Mouse (Mus musculus): ENCODE measurements around the gene Kcnab3.

The Kcnab3 gene

DNA sequence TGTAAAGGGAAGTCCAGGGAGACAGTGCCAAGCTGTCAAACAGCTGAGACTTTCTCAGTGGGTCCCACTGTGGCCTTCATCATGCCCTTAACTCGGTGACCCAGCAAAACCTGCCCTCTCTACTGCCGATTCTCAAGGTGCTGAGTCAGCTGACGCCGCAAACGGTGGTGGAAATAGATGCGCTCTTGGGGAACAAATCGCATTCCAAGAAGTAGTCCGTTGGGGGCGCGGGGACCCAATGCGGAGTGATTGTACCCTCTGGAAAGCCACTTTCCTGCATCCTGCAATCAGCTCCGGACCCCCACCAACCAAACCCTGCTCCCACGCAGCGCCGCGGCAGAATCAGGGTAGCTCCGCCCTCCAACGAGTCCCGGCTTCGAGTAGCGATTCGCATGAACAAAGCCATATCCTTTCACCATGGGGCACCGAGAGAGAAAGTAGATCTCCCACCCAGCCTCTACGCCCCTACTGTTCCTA is 5.9 kb downstream of the Kcnab3 start:
- DNase-seq (ENCODE audit: low spot score in 2 of 2): peak; percentile 64 to 72

DNA sequence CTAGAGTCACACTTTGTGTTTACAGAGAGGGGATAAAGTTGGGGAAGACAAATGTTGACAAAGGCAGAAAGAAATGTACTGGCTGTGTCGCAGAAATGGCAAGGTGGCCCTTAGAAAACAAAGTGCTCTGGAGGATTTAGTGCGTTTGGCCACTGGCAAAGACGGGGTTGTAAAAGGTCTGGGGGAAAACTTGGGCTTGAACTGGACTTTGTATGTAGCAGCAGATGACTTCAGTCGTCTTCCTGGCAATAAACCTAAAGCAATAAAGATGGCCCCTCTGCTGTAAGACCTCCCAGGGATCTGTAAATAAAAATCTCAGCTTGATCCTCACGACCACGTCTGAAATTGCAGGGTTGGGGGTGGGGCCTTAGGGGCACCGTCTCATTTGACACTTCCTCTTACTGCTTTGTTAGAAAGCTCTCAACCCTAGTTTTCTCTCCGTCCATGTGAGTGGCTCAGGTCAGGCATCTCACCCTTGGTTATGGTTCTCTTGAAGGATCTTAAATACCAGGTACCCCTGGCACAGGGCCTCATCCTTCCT is 6.7 kb downstream of the Kcnab3 start:
- no peak for DNase-seq (ENCODE audit: low spot score in 2 of 2)

DNA sequence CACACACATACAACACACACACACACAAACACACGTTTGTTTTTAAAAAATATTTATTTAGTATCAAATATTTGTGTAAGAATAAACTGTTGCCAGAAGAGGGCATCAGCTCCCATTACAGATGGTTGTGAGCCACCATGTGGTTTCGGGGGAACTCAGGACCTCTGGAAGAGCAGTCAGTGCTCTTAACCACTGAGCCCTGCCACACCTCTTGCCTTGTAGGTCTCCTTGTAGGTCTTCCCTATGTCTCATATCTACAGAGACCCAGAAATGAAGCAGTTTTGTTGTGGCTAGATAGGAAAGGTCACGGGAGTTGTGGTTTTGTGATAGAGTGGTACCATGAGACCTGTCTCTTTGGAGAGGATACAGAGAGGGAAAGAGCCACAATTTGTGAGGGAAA is 7.9 kb downstream of the Kcnab3 start:
- no peak for DNase-seq (ENCODE audit: low spot score in 2 of 2)

DNA sequence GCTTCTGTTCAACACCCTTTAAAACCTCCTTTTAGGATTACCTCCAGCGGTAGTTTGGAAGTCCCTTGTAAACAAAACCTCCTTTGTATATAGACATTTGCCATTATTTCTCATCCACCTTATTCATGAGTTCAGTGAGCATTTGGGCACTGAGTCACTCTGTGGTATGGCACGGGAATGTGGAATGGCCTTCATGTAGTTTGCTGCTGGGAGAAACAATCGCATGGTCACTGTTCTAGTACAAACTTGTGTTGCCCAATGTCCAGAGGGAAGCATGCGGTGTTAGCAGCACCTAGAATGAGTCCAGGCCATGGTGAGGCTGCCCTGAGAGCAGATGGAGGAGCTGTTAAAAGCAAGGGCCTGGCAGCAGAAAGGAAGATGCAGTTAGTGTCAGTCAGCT is 8.7 kb downstream of the Kcnab3 start:
- DNase-seq (ENCODE audit: low spot score in 2 of 2): no peak

DNA sequence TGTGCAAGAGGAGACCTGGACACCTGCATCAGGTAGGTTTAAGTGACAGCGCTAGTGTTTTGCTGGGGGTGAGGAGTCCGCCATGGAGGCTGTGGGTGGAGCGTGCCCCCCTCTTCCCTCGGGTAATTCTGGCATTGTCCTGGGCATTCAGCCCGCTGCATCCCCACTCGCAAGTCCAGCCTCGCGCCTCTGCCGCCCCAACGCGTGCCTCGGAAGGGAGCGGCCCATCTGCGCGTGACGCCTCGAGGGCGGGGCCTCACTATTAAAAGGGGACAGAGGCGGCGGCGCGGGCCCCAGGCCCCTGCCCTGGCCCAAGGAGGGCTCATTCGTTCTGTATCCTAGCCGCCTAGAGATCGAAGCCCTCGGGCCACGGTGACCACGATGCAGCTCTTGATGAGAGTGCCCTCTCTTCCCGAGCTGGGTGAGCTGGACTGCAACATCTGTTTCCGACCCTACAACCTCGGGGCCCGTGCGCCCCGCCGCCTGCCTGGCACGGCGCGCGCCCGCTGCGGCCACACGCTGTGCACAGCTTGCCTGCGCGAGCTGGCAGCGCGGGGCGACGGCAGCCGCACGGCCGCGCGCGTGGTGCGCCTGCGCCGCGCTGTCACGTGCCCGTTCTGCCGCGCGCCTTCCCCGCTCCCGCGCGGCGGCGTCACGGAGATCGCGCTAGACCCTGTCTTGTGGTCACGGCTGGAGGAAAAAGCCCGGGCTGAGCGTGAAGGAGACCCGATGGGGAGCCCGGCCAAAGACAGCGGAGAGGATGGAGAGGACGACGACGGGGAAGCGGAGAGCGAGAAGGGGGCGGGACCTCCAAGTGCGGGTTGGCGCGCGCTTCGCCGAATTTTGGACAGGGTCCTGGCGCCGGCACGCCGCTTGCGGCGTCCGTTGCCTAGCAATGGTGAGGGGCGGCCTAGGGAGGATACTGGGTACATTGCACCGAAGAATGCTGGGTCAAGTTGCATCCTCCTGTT is 14.4 kb downstream of the Kcnab3 start, which contains the start of gene Rnf227:
Gene Rnf227 (plus strand): TSS at position 301 of the 971 bp plus-strand sequence.
- DNase-seq (ENCODE audit: low spot score in 2 of 2): peak; percentile 49 to 54

DNA sequence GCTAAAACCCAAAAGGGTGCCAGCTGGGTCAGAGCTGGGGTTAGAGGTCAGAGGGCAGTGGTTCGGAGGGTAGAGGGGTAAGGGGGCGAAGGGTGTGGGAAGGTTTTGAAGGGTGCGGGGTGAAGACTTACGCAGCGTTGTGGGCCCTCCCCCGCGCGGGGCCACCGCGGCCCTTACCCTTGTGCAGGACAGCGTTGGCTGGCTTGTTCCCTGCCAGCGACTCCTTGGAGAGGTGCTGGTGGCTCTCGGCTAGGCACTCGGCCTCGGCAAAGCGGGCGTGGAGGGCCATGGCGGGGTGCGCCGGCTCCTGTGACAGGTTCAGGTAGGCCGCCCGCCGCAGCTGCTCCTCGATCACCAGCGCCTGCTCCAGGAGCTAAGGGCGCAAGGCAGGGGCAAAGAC is 20.4 kb downstream of the Kcnab3 start:
- no peak for DNase-seq (ENCODE audit: low spot score in 2 of 2)

DNA sequence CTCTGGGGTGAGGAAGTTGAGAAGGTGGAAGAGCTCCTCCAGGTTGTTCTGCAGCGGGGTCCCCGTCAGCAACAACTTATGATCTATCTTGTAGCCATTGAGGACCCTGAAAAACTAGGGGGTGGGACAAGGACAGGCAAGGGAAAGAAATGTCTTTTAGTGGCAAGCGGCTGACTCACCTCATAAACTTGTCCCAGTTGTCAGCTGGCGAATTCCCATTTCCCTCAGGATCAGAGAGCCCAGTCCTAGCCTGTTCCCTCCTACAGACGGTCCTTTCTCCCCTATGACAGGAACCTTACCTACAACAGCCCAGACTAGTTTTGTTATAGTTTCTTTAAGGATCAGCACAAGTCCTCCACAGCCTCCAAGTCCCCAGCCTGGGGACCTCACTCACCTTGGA is 30.5 kb downstream of the Kcnab3 start:
- DNase-seq (ENCODE audit: low spot score in 2 of 2): no peak

DNA sequence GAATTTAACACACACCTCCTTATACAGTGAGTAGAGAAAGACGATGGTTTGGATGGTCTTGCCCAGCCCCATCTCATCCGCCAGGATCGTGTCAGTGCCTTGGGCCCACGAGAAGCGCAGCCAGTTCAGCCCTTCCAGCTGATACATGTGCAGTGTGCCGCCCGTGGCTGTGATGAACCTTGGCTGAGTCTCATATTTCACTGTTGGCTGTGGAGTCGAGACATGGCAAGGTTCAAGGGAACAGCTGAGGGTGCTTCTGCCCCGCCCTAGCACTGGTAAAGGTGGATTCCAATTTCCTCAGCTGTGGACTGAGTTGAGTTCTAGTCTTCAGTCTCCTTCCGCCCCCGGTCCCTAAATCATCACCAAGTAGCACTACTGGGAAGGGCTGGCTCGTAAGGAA is 31.6 kb downstream of the Kcnab3 start:
- DNase-seq (ENCODE audit: low spot score in 2 of 2): no peak

DNA sequence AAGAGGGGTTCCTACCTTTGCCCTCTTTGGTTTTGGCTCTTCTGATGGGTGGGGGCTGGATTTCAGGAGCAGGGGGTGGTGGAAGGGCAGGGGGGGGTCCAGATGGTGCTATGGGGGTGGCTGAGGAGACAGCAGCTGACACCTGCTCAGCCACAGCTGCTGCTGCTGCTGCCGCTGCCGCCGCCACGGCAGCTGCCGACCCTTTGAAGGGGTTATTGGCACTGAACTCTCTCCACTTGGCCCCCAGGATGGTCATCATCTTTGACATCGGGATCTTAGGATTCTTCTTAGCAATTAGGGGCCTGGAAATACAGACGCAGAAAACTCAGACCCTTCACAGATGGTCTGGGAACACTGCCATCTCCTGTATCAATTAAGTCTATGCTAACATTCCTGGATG is 36.0 kb downstream of the Kcnab3 start:
- no peak for DNase-seq (ENCODE audit: low spot score in 2 of 2)

DNA sequence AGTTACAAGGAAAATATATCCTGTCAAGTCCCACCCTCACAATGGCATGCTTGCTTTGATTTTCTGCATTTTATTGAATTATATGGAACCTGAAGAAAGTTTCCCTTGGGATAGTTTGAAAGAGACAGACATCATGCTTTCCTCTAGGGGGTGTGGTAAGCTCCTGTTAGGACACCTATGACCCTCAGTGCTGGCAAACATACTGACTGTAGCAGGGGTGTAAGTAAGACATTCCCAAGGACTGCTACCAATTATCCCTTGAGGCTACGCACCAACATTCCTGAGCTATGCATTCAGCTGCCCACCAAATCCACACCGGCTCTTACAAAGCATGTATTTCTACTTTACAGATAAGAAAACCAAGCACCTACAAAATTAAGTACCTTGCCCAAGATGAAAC is 36.4 kb downstream of the Kcnab3 start:
- no peak for DNase-seq (ENCODE audit: low spot score in 2 of 2)

DNA sequence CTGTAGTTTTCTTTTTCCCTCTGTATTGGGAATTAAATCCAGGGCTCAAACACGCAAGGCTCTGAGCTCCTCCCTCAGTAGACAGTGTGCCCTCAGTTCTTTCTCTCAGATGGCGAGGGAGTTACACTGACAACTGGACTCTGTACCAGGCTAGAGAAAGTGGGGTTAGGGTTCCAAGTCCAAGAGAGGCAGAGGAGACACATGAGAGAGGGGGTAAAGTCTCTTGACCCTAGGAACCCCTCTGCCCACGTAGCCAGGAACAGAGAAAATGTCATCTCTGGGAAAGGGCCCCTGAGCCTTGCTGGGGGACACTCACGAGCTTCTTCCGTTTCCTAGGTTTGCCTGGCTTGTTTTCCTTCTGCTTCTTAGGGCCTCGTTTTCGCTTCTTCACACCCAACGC is 38.3 kb downstream of the Kcnab3 start:
- no peak for DNase-seq (ENCODE audit: low spot score in 2 of 2)

DNA sequence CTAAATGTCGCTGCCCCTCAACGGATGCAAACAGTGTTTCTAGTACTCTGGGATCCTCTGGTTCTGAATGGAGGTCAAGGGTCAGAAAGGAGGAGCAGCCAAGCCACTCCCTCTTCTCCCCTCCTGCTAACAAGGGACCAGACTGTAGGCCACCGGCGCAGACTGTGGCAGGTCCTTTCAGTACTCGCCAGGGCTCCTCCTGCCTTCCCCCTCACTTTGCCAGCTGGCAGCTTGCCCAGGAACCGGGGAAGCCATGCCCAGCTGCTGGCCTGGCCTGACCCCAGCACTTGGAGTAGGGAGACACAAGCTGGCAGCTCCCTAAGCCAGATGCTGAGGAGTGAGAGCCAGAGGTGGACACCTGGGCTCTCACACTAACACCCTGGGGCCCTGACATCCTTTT is 38.9 kb downstream of the Kcnab3 start:
- DNase-seq (ENCODE audit: low spot score in 2 of 2): peak; percentile 93 to 94

DNA sequence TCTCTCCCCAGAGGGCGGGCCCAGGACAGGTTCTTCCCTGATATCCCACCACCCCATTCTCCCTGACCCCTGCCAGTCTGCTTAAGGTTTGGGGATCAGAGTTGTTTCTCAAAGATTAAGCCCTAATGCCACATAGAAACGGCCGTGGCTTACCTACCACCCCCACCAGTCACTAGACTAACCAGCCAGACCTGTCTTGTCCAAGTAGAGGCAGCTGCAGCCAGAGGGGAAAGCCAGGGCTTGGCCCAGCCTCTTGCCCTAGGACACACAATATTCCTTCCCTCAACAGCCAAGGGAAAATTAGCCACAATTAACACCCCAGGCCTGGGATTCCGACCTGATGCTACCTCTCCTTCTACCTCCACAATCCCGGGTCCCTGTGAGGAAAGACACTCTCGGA is 39.7 kb downstream of the Kcnab3 start:
- DNase-seq (ENCODE audit: low spot score in 2 of 2): no peak

DNA sequence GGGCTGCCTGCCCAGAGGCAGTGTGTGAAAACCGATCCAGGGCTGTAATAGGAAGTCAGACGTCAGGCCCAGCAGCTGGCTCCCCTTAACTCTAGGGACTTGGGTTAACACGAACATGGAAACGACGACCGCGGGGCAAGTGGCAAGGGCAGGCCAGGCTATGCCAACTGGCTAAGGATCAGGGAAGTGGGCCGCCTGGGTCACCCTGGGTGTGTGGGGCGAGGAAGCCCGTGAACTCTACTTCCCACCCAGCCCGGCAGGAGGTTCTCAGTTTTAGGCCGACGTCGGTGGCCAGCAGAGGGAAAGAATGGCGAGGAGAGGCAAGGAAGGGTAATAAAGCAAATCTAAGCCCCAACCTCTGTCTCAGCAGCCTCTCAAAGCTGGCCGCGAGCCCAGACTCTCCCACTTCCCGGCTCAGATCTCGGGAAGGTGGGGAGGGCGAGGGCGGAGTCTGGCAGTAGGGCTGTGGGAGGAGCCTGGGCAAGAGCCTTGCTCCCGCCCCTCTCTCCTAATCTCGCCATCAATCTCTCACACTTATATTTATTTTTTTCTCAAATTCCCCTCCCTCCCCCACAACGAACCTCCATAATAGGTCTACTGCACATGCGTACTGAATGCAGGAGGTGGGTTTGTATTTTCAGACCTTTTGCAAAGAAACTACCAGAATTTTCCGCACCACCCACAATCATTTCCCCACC is 40.2 kb downstream of the Kcnab3 start:
- peak; percentile 92 to 93 for DNase-seq (ENCODE audit: low spot score in 2 of 2)

DNA sequence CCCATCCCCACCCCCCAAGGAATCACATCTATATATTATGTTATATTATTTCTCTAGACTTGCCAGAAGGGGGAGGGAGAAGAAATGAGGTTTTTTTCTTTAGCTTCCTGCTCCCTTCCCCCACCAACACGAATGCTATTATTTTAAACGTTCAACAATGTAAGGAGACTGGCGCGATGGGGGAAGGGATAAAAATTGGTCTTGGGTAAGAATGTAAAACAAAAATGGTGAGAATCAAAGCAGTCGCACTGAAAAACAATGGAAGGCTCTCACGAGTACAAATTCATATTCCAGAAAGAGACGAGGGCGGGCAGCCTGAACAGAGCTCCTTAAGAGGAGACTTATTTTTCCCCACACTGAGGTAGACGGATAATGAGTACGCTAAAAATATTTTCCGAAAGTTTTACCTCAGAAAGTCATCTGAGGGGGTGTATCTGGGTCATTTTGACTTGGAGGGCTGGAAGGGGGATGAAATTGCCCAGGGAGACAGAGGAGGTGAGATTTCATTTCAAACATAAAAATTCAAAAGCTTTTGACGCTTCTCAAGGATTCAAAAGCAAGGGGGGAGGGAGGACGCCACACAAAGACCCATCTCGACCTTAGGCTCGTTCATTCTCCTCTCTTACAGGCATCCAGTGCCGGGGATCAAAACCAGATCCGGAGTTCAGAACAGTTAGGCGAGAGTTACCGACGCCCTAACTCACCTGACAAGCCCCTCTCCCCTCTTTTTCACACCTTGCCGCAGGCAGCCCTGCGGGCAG is 41.0 kb downstream of the Kcnab3 start:
- DNase-seq (ENCODE audit: low spot score in 2 of 2): peak in 1 of 2 experiments; percentile 12

DNA sequence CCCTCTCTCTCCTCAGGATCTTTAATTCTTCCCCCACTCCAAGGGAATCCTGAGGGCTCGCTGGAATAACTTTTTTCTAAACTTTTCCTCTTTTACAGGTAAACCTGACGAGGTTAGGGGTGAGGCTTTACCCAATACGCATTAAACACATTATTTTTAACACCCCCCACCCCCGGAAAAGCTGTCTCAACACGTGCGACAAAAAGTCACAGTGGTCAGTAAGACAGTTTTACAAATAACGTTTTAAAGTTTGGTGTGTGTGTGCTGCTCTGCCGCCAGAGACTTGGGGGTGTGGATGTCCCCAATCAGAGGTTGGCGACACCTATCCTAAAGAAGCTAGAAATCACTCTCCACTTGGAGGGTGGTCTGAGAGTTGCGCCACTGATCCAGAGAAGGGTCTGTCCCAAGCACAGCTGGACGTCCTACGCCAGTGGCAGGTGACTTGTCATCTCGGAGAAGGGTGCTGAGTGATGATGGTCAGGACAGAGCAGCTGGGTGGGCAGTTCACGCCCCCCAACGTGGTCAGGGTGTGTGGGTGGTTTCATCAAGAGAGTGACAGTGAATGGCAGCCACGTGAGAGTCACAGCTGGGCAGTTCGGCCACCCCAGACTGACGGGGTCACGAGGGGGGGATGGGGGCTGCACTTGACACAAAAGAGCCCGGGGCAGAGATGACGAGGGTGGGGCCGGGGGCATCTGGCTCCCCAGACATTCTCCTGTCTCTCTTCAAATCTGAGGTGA is 41.7 kb downstream of the Kcnab3 start:
- DNase-seq (ENCODE audit: low spot score in 2 of 2): peak; percentile 18 to 41

DNA sequence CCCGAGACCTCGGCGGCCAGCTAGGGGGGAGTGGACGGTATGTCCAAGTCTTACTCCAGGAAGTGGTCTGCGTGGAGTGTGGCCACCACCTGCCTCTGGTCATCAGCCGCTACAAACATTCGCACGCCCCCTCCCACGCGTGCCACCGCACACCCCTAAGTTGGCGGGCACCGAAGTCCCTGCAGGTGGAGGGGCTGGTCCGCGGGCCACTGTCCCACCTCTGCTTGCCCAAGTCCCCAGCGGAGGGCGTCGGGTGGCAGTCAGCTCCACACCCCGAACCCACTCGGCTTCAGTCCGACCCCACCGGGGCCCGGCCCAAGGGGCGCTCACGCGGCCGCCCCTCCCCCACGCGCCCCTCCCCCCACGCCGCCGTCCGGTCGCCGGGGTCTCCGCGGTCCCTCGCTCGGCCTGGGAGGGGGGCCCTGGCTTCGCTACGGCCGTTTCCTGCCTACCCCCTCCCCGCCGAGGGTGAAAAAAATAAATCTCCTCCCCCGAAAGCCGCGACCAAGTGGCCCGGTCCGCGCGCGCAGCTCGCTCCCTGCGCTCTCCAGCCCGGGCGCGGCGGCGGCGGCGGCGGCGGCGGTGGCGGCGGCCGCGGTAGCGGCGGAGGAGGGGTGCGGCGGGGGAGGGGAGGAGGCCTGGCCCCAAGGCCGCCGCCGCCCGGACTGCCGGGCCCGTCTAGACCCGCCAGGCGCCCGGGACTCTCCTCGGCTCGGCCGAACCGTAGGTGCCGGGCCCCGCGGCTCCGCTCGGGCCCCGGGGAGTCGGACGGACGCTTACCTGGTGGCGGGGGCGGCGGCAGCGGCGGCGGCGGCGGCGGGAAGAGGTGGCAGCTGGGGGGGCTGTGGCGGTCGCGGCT is 42.5 kb downstream of the Kcnab3 start:
- peak; percentile 25 to 48 for DNase-seq (ENCODE audit: low spot score in 2 of 2)

DNA sequence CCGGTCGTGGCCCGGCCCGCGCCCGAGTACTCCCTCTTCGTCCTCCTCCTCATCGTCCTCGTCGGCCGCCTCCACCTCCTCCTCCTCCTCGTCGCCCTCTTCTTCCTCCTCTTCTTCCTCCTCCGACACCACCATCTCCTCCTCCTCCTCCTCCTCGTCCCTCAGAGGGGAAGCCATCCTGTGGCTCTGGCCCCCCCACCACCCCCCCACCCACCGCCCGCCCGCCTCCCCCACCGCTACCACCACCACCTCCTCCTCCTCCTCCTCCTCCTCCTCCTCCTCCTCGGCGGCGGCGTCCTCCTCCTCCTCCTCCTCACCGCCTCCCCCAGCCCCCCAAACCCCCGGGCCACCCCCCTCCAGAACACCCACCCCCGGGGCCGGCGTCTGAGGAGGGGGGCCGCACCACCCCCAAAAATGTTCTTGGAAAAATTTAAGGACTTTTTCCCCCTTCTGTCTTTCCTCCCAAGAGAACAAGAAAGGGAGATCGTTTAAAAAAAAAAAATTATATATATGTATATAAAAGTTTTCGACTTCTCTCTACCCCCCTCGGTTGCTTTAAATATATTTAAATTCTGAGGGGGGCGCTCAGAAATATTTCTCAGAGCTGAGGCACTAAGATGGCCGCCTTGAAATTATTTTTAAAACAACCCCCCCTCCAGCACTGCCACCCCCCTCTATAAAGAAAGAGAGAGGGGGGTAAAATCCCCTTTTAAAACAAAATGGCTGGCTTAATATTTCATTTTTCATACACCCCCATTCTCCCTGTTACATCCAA is 43.3 kb downstream of the Kcnab3 start, which contains the start of gene Chd3:
Gene Chd3 (minus strand): TSS at position 192 of the 775 bp plus-strand sequence.
- no peak for DNase-seq (ENCODE audit: low spot score in 2 of 2)
